Comparison of ENCODE assay signal across 8 mouse cellular contexts in genomic region chr2:152406126-152406525, GRCm38 (mm10). TPM values are rescaled to one million over a fixed set of nuclear protein-coding genes. Genes with fewer than 3 reads are reported as not detected.
DNase-seq lines count a peak whose midpoint lies in the region; ATAC-seq lines count a peak whose summit lies in the region.

No protein-coding gene starts in this region.

- peak overlapping the region; percentile 40 to 41 for H3K4me3 ChIP-seq in heart, embryonic 14.5 days (ENCODE audit: control insufficient read depth in 1 of 2, insufficient read depth in 1 of 2, low read depth in 1 of 2, low read length in 2 of 2)
- H3K4me3 ChIP-seq in liver, embryonic 12.5 days, result peak overlapping the region; percentile 54
- H3K4me3 ChIP-seq in stomach, embryonic 15.5 days (replicated peaks), result peak overlapping the region; percentile 33

- WGBS in heart, embryonic 14.5 days, result 1% methylated on average over 19 of the region's 19 CpGs
- under 1% methylated on average over 19 of the region's 19 CpGs for WGBS in liver, embryonic 12.5 days (ENCODE audit: insufficient replicate concordance)
- WGBS in stomach, embryonic 15.5 days, result under 1% methylated on average over 19 of the region's 19 CpGs

- no peaks in the 10 kb centered on the region for H3K9me3 ChIP-seq in heart, embryonic 14.5 days (ENCODE audit: control insufficient read depth, low read length)
- H3K9me3 ChIP-seq in liver, embryonic 12.5 days (replicated peaks), result no peaks in the 10 kb centered on the region
- H3K9me3 ChIP-seq in stomach, embryonic 15.5 days, result no peaks in the 10 kb centered on the region

- H3K36me3 ChIP-seq in heart, embryonic 14.5 days (ENCODE audit: control insufficient read depth, insufficient read depth, low read length), result no peaks in the 10 kb centered on the region
- no peaks in the 10 kb centered on the region for H3K36me3 ChIP-seq in liver, embryonic 12.5 days
- no peaks in the 10 kb centered on the region for H3K36me3 ChIP-seq in stomach, embryonic 15.5 days

- H3K27me3 ChIP-seq in heart, embryonic 14.5 days (ENCODE audit: control insufficient read depth, insufficient read depth, low read length), result no peaks in the 10 kb centered on the region
- H3K27me3 ChIP-seq in liver, embryonic 12.5 days (replicated peaks), result no peaks in the 10 kb centered on the region
- H3K27me3 ChIP-seq in stomach, embryonic 15.5 days (replicated peaks), result no peaks in the 10 kb centered on the region

- ATAC-seq in CD4-positive, CD25-positive, alpha-beta regulatory T cell, adult 4 months, result peak; percentile 98
- ATAC-seq in heart, embryonic 14.5 days (ENCODE audit: insufficient number of reproducible peaks, insufficient read depth, low FRiP score, low read depth), result peak; percentile 95
- peak; percentile 98 for ATAC-seq in liver, embryonic 12.5 days
- peak; percentile 95 for ATAC-seq in stomach, embryonic 15.5 days (ENCODE audit: insufficient read depth, low FRiP score, low read depth)

- peak overlapping the region; percentile 70 to 71 for H3K27ac ChIP-seq in heart, embryonic 14.5 days (replicated peaks in 1 of 2; ENCODE audit: control insufficient read depth in 1 of 2, insufficient read depth in 1 of 2, low read depth in 2 of 2, low read length in 2 of 2)
- H3K27ac ChIP-seq in liver, embryonic 12.5 days, result peak overlapping the region; percentile 77
- peak overlapping the region; percentile 77 for H3K27ac ChIP-seq in stomach, embryonic 15.5 days

- peak overlapping the region; percentile 67 for H3K4me2 ChIP-seq in heart, embryonic 14.5 days (ENCODE audit: low read length)
- peak overlapping the region; percentile 81 for H3K4me2 ChIP-seq in liver, embryonic 12.5 days
- peak overlapping the region; percentile 57 for H3K4me2 ChIP-seq in stomach, embryonic 15.5 days

- peaks cover 17 to 24% of the 10 kb centered on the region in 2 experiments for H3K4me1 ChIP-seq in heart, embryonic 14.5 days (ENCODE audit: control insufficient read depth in 2 of 2, insufficient read depth in 2 of 2, low read length in 2 of 2)
- H3K4me1 ChIP-seq in liver, embryonic 12.5 days, result peaks cover 54% of the 10 kb centered on the region
- peaks cover 23% of the 10 kb centered on the region for H3K4me1 ChIP-seq in stomach, embryonic 15.5 days

- H3K9ac ChIP-seq in heart, embryonic 14.5 days (ENCODE audit: low read length), result peak overlapping the region; percentile 64
- peak overlapping the region; percentile 67 for H3K9ac ChIP-seq in liver, embryonic 12.5 days
- H3K9ac ChIP-seq in stomach, embryonic 15.5 days, result no peak overlapping the region

- DNase-seq in c-Kit-negative CD71-positive TER-119-positive erythroid progenitor cells, embryonic 14.5 days (ENCODE audit: low read depth, low spot score), result peak; percentile 93
- peak; percentile 87 for DNase-seq in fibroblast of lung, adult 2 months (ENCODE audit: low read depth)
- DNase-seq in kidney, postnatal 14 days, result peak; percentile 98
- DNase-seq in neural tube, embryonic 10.5 days (ENCODE audit: extremely low spot score, low spot score), result peak; percentile 94

RNA-seq across cellular contexts. Expression of gene Sox12, which starts 8.3 kb away (rescaled TPM):
- under 1 TPM; 0.32 to 0.73 TPM for polyA plus RNA-seq in CD4-positive, CD25-positive, alpha-beta regulatory T cell, adult 4 months (2017; shearing (Covaris generic))
- polyA plus RNA-seq in heart, embryonic 14.5 days (2014; fragmentation: Nextera tagmentation; extraction: Ambion mirVana), result 13.1 and 15.0 TPM in 2 replicates
- polyA plus RNA-seq in liver, embryonic 12.5 days (2016; fragmentation: Nextera tagmentation; extraction: Ambion mirVana), result 3.5 and 3.7 TPM in 2 replicates
- polyA plus RNA-seq in stomach, embryonic 15.5 days (2015; fragmentation: Nextera tagmentation; extraction: Ambion mirVana), result 7.2 and 8.0 TPM in 2 replicates

RNA-seq across cellular contexts. Expression of gene Zcchc3, which starts 8.7 kb away (rescaled TPM):
- polyA plus RNA-seq in CD4-positive, CD25-positive, alpha-beta regulatory T cell, adult 4 months (2017; shearing (Covaris generic)), result under 1 TPM; 0.57 to 0.75 TPM
- polyA plus RNA-seq in heart, embryonic 14.5 days (2014; fragmentation: Nextera tagmentation; extraction: Ambion mirVana), result 35.7 and 36.1 TPM in 2 replicates
- polyA plus RNA-seq in liver, embryonic 12.5 days (2016; fragmentation: Nextera tagmentation; extraction: Ambion mirVana), result 29.4 and 29.7 TPM in 2 replicates
- polyA plus RNA-seq in stomach, embryonic 15.5 days (2015; fragmentation: Nextera tagmentation; extraction: Ambion mirVana), result 40.0 and 40.1 TPM in 2 replicates

RNA-seq across cellular contexts. Expression of gene 6820408C15Rik, which starts 9.3 kb away (rescaled TPM):
- not detected for polyA plus RNA-seq in CD4-positive, CD25-positive, alpha-beta regulatory T cell, adult 4 months (2017; shearing (Covaris generic))
- 1.8 and 2.3 TPM in 2 replicates for polyA plus RNA-seq in heart, embryonic 14.5 days (2014; fragmentation: Nextera tagmentation; extraction: Ambion mirVana)
- 0.27 and 0.35 TPM in 2 replicates for polyA plus RNA-seq in liver, embryonic 12.5 days (2016; fragmentation: Nextera tagmentation; extraction: Ambion mirVana)
- 0.52 and 0.85 TPM in 2 replicates for polyA plus RNA-seq in stomach, embryonic 15.5 days (2015; fragmentation: Nextera tagmentation; extraction: Ambion mirVana)

RNA-seq across cellular contexts. Expression of gene Nrsn2, which starts 29.7 kb away (rescaled TPM):
- not detected for polyA plus RNA-seq in CD4-positive, CD25-positive, alpha-beta regulatory T cell, adult 4 months (2017; shearing (Covaris generic))
- polyA plus RNA-seq in heart, embryonic 14.5 days (2014; fragmentation: Nextera tagmentation; extraction: Ambion mirVana), result 2.2 and 3.8 TPM in 2 replicates
- polyA plus RNA-seq in liver, embryonic 12.5 days (2016; fragmentation: Nextera tagmentation; extraction: Ambion mirVana), result 0.08 TPM in 1 of 2 replicates, not detected in the other
- 2.0 and 2.3 TPM in 2 replicates for polyA plus RNA-seq in stomach, embryonic 15.5 days (2015; fragmentation: Nextera tagmentation; extraction: Ambion mirVana)

RNA-seq across cellular contexts. Expression of gene Defb23, which starts 58.3 kb away (rescaled TPM):
- not detected for polyA plus RNA-seq in CD4-positive, CD25-positive, alpha-beta regulatory T cell, adult 4 months (2017; shearing (Covaris generic))
- polyA plus RNA-seq in heart, embryonic 14.5 days (2014; fragmentation: Nextera tagmentation; extraction: Ambion mirVana), result not detected in 2 replicates
- polyA plus RNA-seq in liver, embryonic 12.5 days (2016; fragmentation: Nextera tagmentation; extraction: Ambion mirVana), result not detected in 2 replicates
- not detected in 2 replicates for polyA plus RNA-seq in stomach, embryonic 15.5 days (2015; fragmentation: Nextera tagmentation; extraction: Ambion mirVana)

Comparison
In these comparisons a context has a peak if more than half of its experiments do, and no peak if none do; other contexts are left out.
1. Peak in every context shown above with its lines: DNase-seq, ATAC-seq, H3K4me3 ChIP-seq and H3K27ac ChIP-seq.
2. RNA of gene Zcchc3, which starts 8.7 kb away (polyA plus RNA-seq): 40.0 to 40.1 TPM in stomach, embryonic 15.5 days, 35.7 to 36.1 TPM in heart, embryonic 14.5 days and 29.4 to 29.7 TPM in liver, embryonic 12.5 days; 0.57 to 0.75 TPM in CD4-positive, CD25-positive, alpha-beta regulatory T cell, adult 4 months; every median in the first group is over 10 times any median in the second.